Mouse (Mus musculus): ENCODE measurements around the gene Olfr466.

The Olfr466 gene

GRCm38 (mm10) chr13:65149940-65150339 is at the start of gene Olfr466:
Olfr466 (plus strand) TSS chr13:65150240.
- no peak for DNase-seq

- no peak for DNase-seq
These were observed 49.4 kb upstream of the Olfr466 start for GRCm38 (mm10) chr13:65100678-65101077.

GRCm38 (mm10) chr13:65101232-65101631 is 48.8 kb upstream of the Olfr466 start:
- no peak for DNase-seq

GRCm38 (mm10) chr13:65111961-65112360 is 38.1 kb upstream of the Olfr466 start:
- DNase-seq = peak in 1 of 2 experiments; percentile 6

GRCm38 (mm10) chr13:65112459-65113110 is 37.5 kb upstream of the Olfr466 start, which contains the start of gene Mfsd14b:
Mfsd14b (minus strand) TSS chr13:65112975.
- DNase-seq = peak; percentile 90 to 93

GRCm38 (mm10) chr13:65113239-65113638 is 36.8 kb upstream of the Olfr466 start:
- DNase-seq = peak; percentile 4 to 21

GRCm38 (mm10) chr13:65120984-65121383 is 29.1 kb upstream of the Olfr466 start:
- no peak for DNase-seq

- DNase-seq = no peak
These were observed 27.9 kb upstream of the Olfr466 start for GRCm38 (mm10) chr13:65122111-65122510.

GRCm38 (mm10) chr13:65127063-65127847 is 22.8 kb upstream of the Olfr466 start:
- no peak for DNase-seq

GRCm38 (mm10) chr13:65137789-65138188 is 12.3 kb upstream of the Olfr466 start, which contains the start of gene Olfr465-ps1:
Olfr465-ps1 (plus strand) TSS chr13:65138089.
- no peak for DNase-seq

GRCm38 (mm10) chr13:65174102-65174501 is 24.1 kb downstream of the Olfr466 start:
- DNase-seq = no peak

- peak in 1 of 2 experiments; percentile 31 for DNase-seq
These were observed 25.9 kb downstream of the Olfr466 start for GRCm38 (mm10) chr13:65175734-65176471.

- no peak for DNase-seq
These were observed 26.5 kb downstream of the Olfr466 start for GRCm38 (mm10) chr13:65176472-65177091.

- DNase-seq = no peak
These were observed 50.6 kb downstream of the Olfr466 start for GRCm38 (mm10) chr13:65200667-65201066.

Measured in cerebellum, adult 18-20 months (tissue).